Mouse (Mus musculus) heart, adult 2 months (tissue): ENCODE measurements around the gene Cptp. TPM values are rescaled to one million over a fixed set of nuclear protein-coding genes. Genes with fewer than 3 reads are reported as not detected.

ENCODE experiments used
- DNase-seq, 2 experiments: peaks; one replicate each; pipeline ENCODE4 v3.0.0; 2021
- H3K27ac ChIP-seq: fragments of 200-600 bp; 2 replicates; pipeline ENCODE4 v1.8.1; 2022
- H3K27me3 ChIP-seq: fragments of 200-500 bp; 2 replicates; pipeline ENCODE4 v1.6.1; 2012; ENCODE audit warnings: mild to moderate bottlenecking, low read length, inconsistent platforms, mixed read lengths; ENCODE audit not compliant: control insufficient read depth, insufficient read depth
- H3K36me3 ChIP-seq: fragments of 200-500 bp; 2 replicates; pipeline ENCODE4 v1.6.1; 2012; ENCODE audit warnings: low read length, inconsistent platforms; ENCODE audit not compliant: control insufficient read depth, insufficient read depth
- H3K4me1 ChIP-seq: fragments of 200-500 bp; 2 replicates; pipeline ENCODE4 v1.6.1; 2011; ENCODE audit warnings: low read length; ENCODE audit not compliant: control insufficient read depth, insufficient read depth
- H3K4me3 ChIP-seq: fragments of 200-600 bp; 2 replicates; pipeline ENCODE4 v1.8.1; 2022
- H3K79me2 ChIP-seq: fragments of 200-500 bp; replicated peaks from 2 replicates; pipeline ENCODE4 v1.6.1; 2012; ENCODE audit warnings: mild to moderate bottlenecking, inconsistent platforms, low read length, moderate library complexity, mixed read lengths; ENCODE audit not compliant: control insufficient read depth, insufficient read depth
- H3K9ac ChIP-seq: fragments of 200-500 bp; 2 replicates; pipeline ENCODE4 v1.6.1; 2012; ENCODE audit warnings: low read depth, mild to moderate bottlenecking, control low read depth, inconsistent platforms, low read length, mixed read lengths
- CTCF ChIP-seq: fragments of 200-600 bp; IDR thresholded peaks from 2 replicates; pipeline ENCODE4 v1.8.1; 2022; ENCODE audit warnings: antibody characterized with exemption, mild to moderate bottlenecking, moderate library complexity
- EP300 ChIP-seq: fragments of 200-500 bp; IDR thresholded peaks from 2 replicates; pipeline ENCODE4 v1.6.1; 2011; ENCODE audit warnings: low read depth, low read length, control low read depth; ENCODE audit not compliant: insufficient read depth
- POLR2A ChIP-seq: fragments of 200-500 bp; IDR thresholded peaks from 2 replicates; pipeline ENCODE4 v1.6.1; 2011; ENCODE audit warnings: mild to moderate bottlenecking, low read depth, low read length, control low read depth; ENCODE audit not compliant: insufficient read depth
- WGBS: fragments of 180-500 bp; shearing (Covaris S2); methylation state at CpG from one replicate; pipeline ENCODE4 v1.1.7; 2018; 5-methylcytosine and 5-hydroxymethylcytosine counted together
- intact Hi-C: fragments of 180-260 bp; cut with DNase I; formaldehyde crosslinking; loops from one replicate; pipeline ENCODE4 v1.15.1; 2025
- polyA plus RNA-seq: library from polyadenylated mRNA; depleted of rRNA; stranded (reverse); fragments of >200 nt; gene quantifications from 2 replicates; pipeline ENCODE4 v1.2.3, GENCODE M21; 2012
- total RNA-seq, 2 experiments: library from RNA; stranded (reverse); gene quantifications; 2 replicates each; pipeline ENCODE4 v1.2.3; 2021

Cptp gene
- total and polyA plus RNA-seq, 3 experiments, result 5.1 to 12.4 (median 6.9) TPM

GRCm38 (mm10) chr4:155892017-155892416 lies 22.8 kb upstream of the Cptp start:
- TF ChIP-seq CTCF (peak; percentile 54), EP300 (no peak), POLR2A (peak; percentile 49)
- Histone ChIP-seq H3K27ac (peak overlapping the region; percentile 96), H3K79me2 (peaks cover 10% of the 10 kb centered on the region; the same call in 1 of the 2 replicates), H3K9ac (peak overlapping the region; percentile 98), H3K4me3 (peak overlapping the region; percentile 96), H3K4me1 (peaks cover 27% of the 10 kb centered on the region), H3K36me3 (peaks cover 3% of the 10 kb centered on the region), H3K27me3 (no peaks in the 10 kb centered on the region)
- intact Hi-C loops, result loop anchor here (2.0 to 5.0 kb wide), 3 partner anchors 23 to 220 kb away; partner anchors contain the start of genes Cptp, Ints11 and Ube2j2
- peak; percentile 90 to 92 for DNase-seq
- under 1% methylated on average over 55 of the region's 56 CpGs for WGBS

DNA sequence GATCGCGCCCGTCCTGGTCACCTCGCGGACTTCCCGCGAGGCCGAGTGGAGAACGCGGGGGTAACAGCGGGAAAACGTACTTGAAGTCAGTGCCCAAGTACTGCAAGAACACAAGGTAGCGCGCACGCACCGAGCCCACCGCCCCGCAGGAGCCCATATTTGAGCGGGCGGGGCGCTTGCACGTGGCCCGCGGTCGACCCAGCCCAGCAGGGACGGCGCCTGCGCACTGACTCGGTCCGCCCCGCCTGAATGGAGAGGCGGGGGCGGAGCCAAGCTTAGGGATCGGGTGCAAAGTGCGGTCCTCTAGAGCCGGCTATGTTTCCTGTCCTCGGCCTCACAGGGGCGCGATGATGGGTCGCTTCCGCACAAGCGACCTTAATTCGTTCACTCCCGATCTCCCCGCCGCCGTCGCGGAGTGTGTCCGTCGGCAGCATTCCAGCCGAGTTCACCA lies 22.3 kb upstream of the Cptp start, which contains the start of the genes Pusl1 and Acap3:
TSS of gene Pusl1 (minus strand) at position 231 of the 451 bp plus-strand sequence.
TSS of gene Acap3 (plus strand) at position 272 of the 451 bp plus-strand sequence.
- H3K27me3 ChIP-seq, result no peaks in the 10 kb centered on the region
- H3K27ac ChIP-seq, result peak within 1 kb of the TSS; percentile 96
- under 1% methylated on average over 52 of the region's 52 CpGs for WGBS
- peaks cover 27% of the 10 kb centered on the region for H3K4me1 ChIP-seq
- intact Hi-C loops, result loop anchor here (2.0 to 5.0 kb wide), 3 partner anchors 23 to 221 kb away; partner anchors contain the start of genes Cptp, Ints11 and Ube2j2
- peak within 1 kb of the TSS; percentile 98 for H3K9ac ChIP-seq
- TF ChIP-seq CTCF (no peak), POLR2A (peak; percentile 36)
- peak; percentile 97 to 99 for DNase-seq
- H3K4me3 ChIP-seq, result peak within 1 kb of the TSS; percentile 96
- H3K36me3 ChIP-seq, result peaks cover 3% of the 10 kb centered on the region
- peaks cover 10% of the 10 kb centered on the region; the same call in 1 of the 2 replicates for H3K79me2 ChIP-seq

DNA sequence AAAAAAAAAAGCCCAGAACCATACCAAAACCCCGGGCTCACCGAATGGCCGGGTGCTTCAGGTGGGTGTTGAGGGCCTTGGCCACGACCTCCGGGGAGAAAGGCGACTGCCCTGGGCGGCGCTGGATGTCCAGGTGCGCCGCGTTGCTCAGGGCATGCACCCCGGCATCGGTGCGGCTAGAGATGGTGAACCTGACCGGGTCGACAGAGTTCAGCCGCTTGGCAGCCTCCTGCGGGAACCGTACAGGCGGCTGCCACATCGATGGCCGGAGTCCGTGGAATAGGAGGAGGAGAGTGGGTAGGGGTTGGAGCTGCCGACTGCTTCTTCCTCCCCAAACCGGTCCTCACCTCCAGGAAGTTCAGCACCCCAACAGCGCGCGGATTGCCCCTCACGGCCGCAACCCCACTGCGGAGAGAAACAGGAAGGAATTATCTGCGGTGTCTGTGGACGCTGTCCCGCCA lies 21.8 kb upstream of the Cptp start:
- Histone ChIP-seq H3K36me3 (peaks cover 3% of the 10 kb centered on the region), H3K27me3 (no peaks in the 10 kb centered on the region), H3K9ac (peak overlapping the region; percentile 66), H3K4me1 (peaks cover 26% of the 10 kb centered on the region), H3K79me2 (peaks cover 10% of the 10 kb centered on the region; the same call in 1 of the 2 replicates), H3K4me3 (peak overlapping the region; percentile 96), H3K27ac (peak overlapping the region; percentile 96)
- WGBS, result 1% methylated on average over 34 of the region's 34 CpGs
- TF ChIP-seq EP300 (no peak), CTCF (no peak), POLR2A (no peak)
- intact Hi-C loops, result loop anchor here (5.0 kb wide), 1 partner anchor 221 kb away; no protein-coding TSS in a partner anchor
- DNase-seq, result no peak

- TF ChIP-seq EP300 (no peak), POLR2A (no peak), CTCF (no peak)
- intact Hi-C loops, result no loop called here
- Histone ChIP-seq H3K27me3 (no peaks in the 10 kb centered on the region), H3K4me3 (no peak overlapping the region), H3K36me3 (no peaks in the 10 kb centered on the region; the same call in 1 of the 2 replicates), H3K4me1 (peaks cover 18% of the 10 kb centered on the region), H3K9ac (no peak overlapping the region), H3K79me2 (peaks cover 10% of the 10 kb centered on the region; the same call in 1 of the 2 replicates), H3K27ac (no peak overlapping the region)
- 88% methylated on average over 5 of the region's 5 CpGs for WGBS
- peak; percentile 1 to 15 for DNase-seq
These were observed 20.1 kb upstream of the Cptp start for GRCm38 (mm10) chr4:155889316-155889715.

GRCm38 (mm10) chr4:155888181-155888580 lies 18.9 kb upstream of the Cptp start:
- Histone ChIP-seq H3K4me1 (peaks cover 12% of the 10 kb centered on the region), H3K36me3 (peaks cover 2% of the 10 kb centered on the region; the same call in 1 of the 2 replicates), H3K4me3 (no peak overlapping the region), H3K79me2 (peaks cover 9% of the 10 kb centered on the region; the same call in 1 of the 2 replicates), H3K27ac (no peak overlapping the region), H3K27me3 (no peaks in the 10 kb centered on the region), H3K9ac (no peak overlapping the region)
- intact Hi-C loops, result no loop called here
- peak in 1 of 2 experiments; percentile 13 for DNase-seq
- WGBS, result 95% methylated on average over 9 of the region's 9 CpGs
- no peak for TF ChIP-seq CTCF
- no peak for TF ChIP-seq EP300
- TF ChIP-seq POLR2A, result no peak

GRCm38 (mm10) chr4:155887674-155888073 lies 18.4 kb upstream of the Cptp start:
- Histone ChIP-seq H3K36me3 (peaks cover 6% of the 10 kb centered on the region), H3K27ac (no peak overlapping the region), H3K79me2 (peaks cover 7% of the 10 kb centered on the region; the same call in 1 of the 2 replicates), H3K4me1 (peaks cover 12% of the 10 kb centered on the region), H3K4me3 (no peak overlapping the region), H3K27me3 (no peaks in the 10 kb centered on the region), H3K9ac (no peak overlapping the region)
- DNase-seq, result no peak
- TF ChIP-seq CTCF, result no peak
- intact Hi-C loops, result no loop called here
- 87% methylated on average over 10 of the region's 10 CpGs for WGBS
